Mouse (Mus musculus) intestine, embryonic 15.5 days (tissue): ENCODE results near the gene Nckap5. TPM values are rescaled to one million over a fixed set of nuclear protein-coding genes. Genes with fewer than 3 reads are reported as not detected.

Source experiments
- ATAC-seq: fragments of 200-750 bp; cut with Nextera tagmentation; 2 replicates; pipeline ENCODE4 v1.8.0; 2017; ENCODE audit warnings: moderate TSS enrichment, moderate library complexity
- H3K27ac ChIP-seq: fragments of 300-500 bp; sonication (generic); 2 replicates; pipeline ENCODE4 v1.5.1; 2015; ENCODE audit warnings: mild to moderate bottlenecking, inconsistent platforms
- H3K27me3 ChIP-seq: fragments of 300-500 bp; sonication (generic); replicated peaks from 2 replicates; pipeline ENCODE4 v1.6.1; 2015; ENCODE audit warnings: inconsistent platforms
- H3K36me3 ChIP-seq: fragments of 300-500 bp; sonication (generic); 2 replicates; pipeline ENCODE4 v1.6.1; 2015; ENCODE audit warnings: inconsistent platforms
- H3K4me1 ChIP-seq: fragments of 300-500 bp; sonication (generic); replicated peaks from 2 replicates; pipeline ENCODE4 v1.6.1; 2015; ENCODE audit warnings: inconsistent platforms
- H3K4me2 ChIP-seq: fragments of 300-500 bp; sonication (generic); replicated peaks from 2 replicates; pipeline ENCODE4 v1.6.1; 2015; ENCODE audit warnings: mild to moderate bottlenecking, inconsistent platforms
- H3K4me3 ChIP-seq: fragments of 300-500 bp; sonication (generic); replicated peaks from 2 replicates; pipeline ENCODE4 v1.5.1; 2015; ENCODE audit warnings: inconsistent platforms
- H3K9ac ChIP-seq: fragments of 300-500 bp; sonication (generic); 2 replicates; pipeline ENCODE4 v1.6.1; 2015; ENCODE audit warnings: inconsistent platforms
- H3K9me3 ChIP-seq: fragments of 300-500 bp; sonication (generic); 2 replicates; pipeline ENCODE4 v1.6.1; 2016; ENCODE audit warnings: inconsistent platforms
- WGBS: fragments of 180-500 bp; shearing (Covaris S2); methylation state at CpG from one replicate; pipeline ENCODE4 v1.1.7; 2015; 5-methylcytosine and 5-hydroxymethylcytosine counted together
- polyA plus RNA-seq: library from polyadenylated mRNA; unstranded; fragments of >200 nt; fragmentation: Nextera tagmentation; extraction: Ambion mirVana; gene quantifications from 2 replicates; pipeline ENCODE4 v1.2.1, GENCODE M21; 2015

The Nckap5 gene
- polyA plus RNA-seq, 1 experiment from 2014 or later = 11.4 TPM

DNA sequence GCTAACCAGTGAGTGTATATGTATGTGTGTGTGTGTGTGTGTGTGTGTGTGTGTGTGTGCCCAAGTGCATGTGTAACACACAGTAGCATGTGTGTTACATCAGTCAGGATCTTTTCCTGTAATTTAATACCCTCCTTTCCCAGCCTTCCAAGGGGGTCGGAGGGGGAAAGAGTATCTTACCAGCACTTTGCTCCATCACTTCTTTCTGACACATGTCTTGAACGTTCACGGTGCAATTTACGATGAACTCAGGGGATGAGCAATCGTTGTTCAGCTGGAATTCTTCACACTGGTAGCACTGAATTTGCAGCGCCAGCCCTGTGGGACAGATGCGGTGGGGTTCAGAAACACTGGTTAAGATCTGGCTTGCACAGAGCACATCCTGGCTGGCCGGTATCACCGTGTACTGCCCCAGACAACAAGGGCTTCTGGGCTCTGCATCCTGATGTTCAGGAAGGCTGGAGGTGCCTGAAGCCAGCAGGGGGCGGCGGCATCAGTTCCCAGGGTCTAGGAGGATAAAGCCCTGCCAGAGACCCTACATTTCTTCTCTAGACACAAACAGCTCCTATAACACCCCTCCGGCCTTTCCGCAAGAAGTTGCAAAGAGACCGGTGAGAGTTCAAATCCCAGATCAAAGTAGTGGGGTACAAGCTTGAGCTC, 920.3 kb downstream of the Nckap5 start:
- H3K9ac ChIP-seq = no peak overlapping the region
- H3K27ac ChIP-seq = no peak overlapping the region
- peak overlapping the region; percentile 78 for H3K4me2 ChIP-seq
- no peaks in the 10 kb centered on the region for H3K36me3 ChIP-seq
- no peaks in the 10 kb centered on the region for H3K9me3 ChIP-seq
- ATAC-seq = peak; percentile 52
- H3K27me3 ChIP-seq = peaks cover 40% of the 10 kb centered on the region
- 8% methylated on average over 14 of the region's 14 CpGs for WGBS
- H3K4me1 ChIP-seq = peaks cover 17% of the 10 kb centered on the region
- H3K4me3 ChIP-seq = no peak overlapping the region

- Histone ChIP-seq H3K27ac (no peak overlapping the region), H3K4me3 (no peak overlapping the region), H3K9me3 (no peaks in the 10 kb centered on the region), H3K27me3 (no peaks in the 10 kb centered on the region), H3K36me3 (no peaks in the 10 kb centered on the region), H3K4me2 (no peak overlapping the region), H3K4me1 (no peaks in the 10 kb centered on the region), H3K9ac (no peak overlapping the region)
- 86% methylated on average over 9 of the region's 9 CpGs for WGBS
- ATAC-seq = no peak
Observed at GRCm38 (mm10) chr1:125893158-125893557, 937.4 kb downstream of the Nckap5 start.

DNA sequence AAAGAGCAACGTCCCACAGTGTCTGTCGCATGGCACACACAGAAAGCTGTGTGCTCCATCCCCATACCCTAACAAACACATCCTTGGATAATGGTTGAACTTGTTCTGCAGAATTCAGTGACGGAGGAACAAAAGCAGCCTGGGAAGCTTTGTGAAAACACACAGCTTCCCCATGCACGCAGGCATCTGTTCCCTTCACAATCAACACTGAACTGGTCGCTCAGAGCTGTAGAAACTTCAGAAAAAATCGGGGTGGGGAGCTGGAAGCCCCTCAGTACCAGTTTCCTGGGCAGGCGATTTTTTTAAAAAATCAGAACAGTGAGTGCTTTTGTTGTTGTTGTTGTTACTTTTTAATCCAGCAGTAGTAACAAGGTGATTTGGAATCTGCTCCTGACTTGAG, 960.5 kb downstream of the Nckap5 start:
- H3K9me3 ChIP-seq = no peaks in the 10 kb centered on the region
- H3K4me1 ChIP-seq = no peaks in the 10 kb centered on the region
- 48% methylated on average over 7 of the region's 7 CpGs for WGBS
- no peak overlapping the region for H3K9ac ChIP-seq
- no peak overlapping the region for H3K4me2 ChIP-seq
- H3K36me3 ChIP-seq = no peaks in the 10 kb centered on the region
- H3K27ac ChIP-seq = no peak overlapping the region
- no peak overlapping the region for H3K4me3 ChIP-seq
- no peaks in the 10 kb centered on the region for H3K27me3 ChIP-seq
- ATAC-seq = no peak
